Mouse (Mus musculus) mouse trophoblast stem cell (cell line): ENCODE measurements around the gene Ifitm7.

Experiments used
- in situ Hi-C, 2 experiments: fragments of 300-500 bp; cut with MseI, MboI; formaldehyde crosslinking; loops; 2 replicates in 1 of 2; 3 replicates in 1 of 2; pipeline ENCODE4 v1.15.1; 2025

Gene Ifitm7

GRCm38 (mm10) chr16:13986574-13987478 is at the start of gene Ifitm7, which contains the start of gene 2900011O08Rik:
Gene Ifitm7 (minus strand): TSS chr16:13986888.
Gene 2900011O08Rik (plus strand): TSS chr16:13986604.
- in situ Hi-C loops, result no loop called here

GRCm38 (mm10) chr16:14033076-14033475 is 46.4 kb upstream of the Ifitm7 start:
- in situ Hi-C loops, result no loop called here

- in situ Hi-C loops, result no loop called here
Observed at GRCm38 (mm10) chr16:14030650-14031049, 44.0 kb upstream of the Ifitm7 start.

GRCm38 (mm10) chr16:14029851-14030250 is 43.2 kb upstream of the Ifitm7 start:
- in situ Hi-C loops, result no loop called here

- in situ Hi-C loops, result no loop called here
Observed at GRCm38 (mm10) chr16:14029072-14029471, 42.4 kb upstream of the Ifitm7 start.

GRCm38 (mm10) chr16:14025091-14025990 is 38.7 kb upstream of the Ifitm7 start:
- in situ Hi-C loops, result no loop called here

- in situ Hi-C loops, result no loop called here
Observed at GRCm38 (mm10) chr16:14021166-14021822, 34.6 kb upstream of the Ifitm7 start.

GRCm38 (mm10) chr16:14017306-14017705 is 30.6 kb upstream of the Ifitm7 start:
- in situ Hi-C loops, result no loop called here

GRCm38 (mm10) chr16:14009966-14010365 is 23.3 kb upstream of the Ifitm7 start:
- in situ Hi-C loops, result no loop called here

- in situ Hi-C loops, result no loop called here
Observed at GRCm38 (mm10) chr16:14008708-14009107, 22.0 kb upstream of the Ifitm7 start.

GRCm38 (mm10) chr16:14008081-14008480 is 21.4 kb upstream of the Ifitm7 start:
- in situ Hi-C loops, result no loop called here

- in situ Hi-C loops, result no loop called here
Observed at GRCm38 (mm10) chr16:14005266-14005665, 18.6 kb upstream of the Ifitm7 start.

- in situ Hi-C loops, result no loop called here
Observed at GRCm38 (mm10) chr16:14004726-14005125, 18.0 kb upstream of the Ifitm7 start.

- in situ Hi-C loops, result no loop called here
Observed at GRCm38 (mm10) chr16:14004170-14004569, 17.5 kb upstream of the Ifitm7 start.

GRCm38 (mm10) chr16:14003386-14004130 is 16.9 kb upstream of the Ifitm7 start:
- in situ Hi-C loops, result no loop called here

GRCm38 (mm10) chr16:13994502-13994901 is 7.8 kb upstream of the Ifitm7 start:
- in situ Hi-C loops, result no loop called here

GRCm38 (mm10) chr16:13994076-13994475 is 7.4 kb upstream of the Ifitm7 start:
- in situ Hi-C loops, result no loop called here

GRCm38 (mm10) chr16:13992518-13993248 is 6.0 kb upstream of the Ifitm7 start:
- in situ Hi-C loops, result no loop called here

- in situ Hi-C loops, result no loop called here
Observed at GRCm38 (mm10) chr16:13986197-13986573, 503 bp downstream of the Ifitm7 start.

GRCm38 (mm10) chr16:13983161-13983560 is 3.5 kb downstream of the Ifitm7 start:
- in situ Hi-C loops, result no loop called here
